Mouse (Mus musculus) central nervous system, embryonic 14 days (tissue): ENCODE data around the gene A730049H05Rik. TPM values are rescaled to one million over a fixed set of nuclear protein-coding genes. Genes with fewer than 3 reads are reported as not detected.

Experiments
- polyA plus RNA-seq: library from polyadenylated mRNA; depleted of rRNA; stranded (reverse); fragments of >200 nt; gene quantifications from 2 replicates; pipeline ENCODE4 v1.2.3, GENCODE M21; 2012; rRNA removed

The A730049H05Rik gene
- 0.47 and 0.55 TPM in 2 replicates for polyA plus RNA-seq

GRCm38 (mm10) chr6:92816311-92816751 is at the start of gene A730049H05Rik:
TSS of gene A730049H05Rik (plus strand) at chr6:92816478.

DNA sequence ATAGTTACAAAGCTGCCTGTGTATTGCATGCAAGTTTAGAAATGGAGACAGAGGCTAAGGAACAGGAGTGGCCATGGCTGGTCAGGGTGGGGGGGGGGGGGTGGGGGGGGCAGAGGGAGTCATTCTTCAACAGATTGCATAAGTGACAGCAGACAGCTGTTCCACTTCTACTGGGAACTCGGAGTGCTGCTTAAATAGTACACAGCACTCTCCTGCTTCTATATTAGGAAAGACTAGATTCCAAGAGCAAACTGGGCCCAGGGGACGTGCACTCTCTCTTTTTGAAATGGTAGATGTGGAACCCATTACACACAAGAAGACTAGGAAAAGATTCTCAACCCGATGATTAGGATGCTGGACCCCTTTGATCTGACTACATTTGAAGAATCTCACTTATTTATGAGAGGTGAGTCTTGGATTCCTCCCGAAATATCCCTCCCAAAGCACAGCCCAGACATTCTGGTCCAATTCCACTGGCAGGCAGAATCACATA is 52.9 kb downstream of the A730049H05Rik start, which contains the start of gene Gm15737:
Gene Gm15737 (plus strand): TSS at position 269 of the 493 bp plus-strand sequence.

Other genes starting within 250 kb of the A730049H05Rik start
- gene Prickle2, start 110.3 kb upstream of the A730049H05Rik start, polyA plus RNA-seq, result 8.5 and 10.8 TPM in 2 replicates
- gene Gm15737, start 52.9 kb downstream of the A730049H05Rik start, polyA plus RNA-seq, result not detected in 2 replicates
- gene Adamts9, start 127.0 kb downstream of the A730049H05Rik start, polyA plus RNA-seq, result 2.5 and 6.2 TPM in 2 replicates